Mouse (Mus musculus) lung, postnatal 0 days (tissue): ENCODE measurements at regions not wholly inside any gene's neighbourhood (a gene's known extent, or its start where the extent isn't known, plus 50 kb on each side); places are given as distances from the start of the nearest gene placed in this dataset.

Experiments
- CTCF ChIP-seq: IDR thresholded peaks from 2 replicates; pipeline ENCODE4 v1.5.1; 2016; ENCODE audit warnings: antibody characterized with exemption, mild to moderate bottlenecking
- EP300 ChIP-seq: IDR thresholded peaks from 2 replicates; pipeline ENCODE4 v1.6.1; 2016; ENCODE audit warnings: antibody characterized with exemption, mild to moderate bottlenecking, control low read depth

DNA sequence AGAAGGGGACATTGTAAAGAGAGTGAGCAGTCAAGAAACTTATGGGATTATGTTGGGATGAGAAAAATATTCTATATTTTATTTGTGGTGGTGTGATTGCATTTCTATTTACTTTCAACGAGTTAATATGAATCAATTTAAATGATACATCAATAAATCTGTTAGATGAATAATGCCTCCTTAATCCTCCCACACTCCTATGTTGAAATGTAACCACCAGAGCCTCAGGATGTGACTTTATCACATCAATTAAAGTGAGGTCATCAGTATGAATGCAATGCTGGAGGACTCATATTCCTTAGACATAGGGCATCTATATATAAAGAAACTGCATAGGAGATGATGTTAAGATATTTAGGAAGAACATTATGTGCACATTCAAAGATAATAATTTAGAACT lies 1195.3 kb upstream of the Cited2 start:
- TF ChIP-seq CTCF, result no peak
- TF ChIP-seq EP300, result no peak
